Mouse (Mus musculus) cerebellum, adult 11 months (tissue): Measurements from ENCODE around the gene Fzr1.

Experiments used
- DNase-seq: peaks from one replicate; pipeline ENCODE4 v3.0.0; 2022

The Fzr1 gene

DNA sequence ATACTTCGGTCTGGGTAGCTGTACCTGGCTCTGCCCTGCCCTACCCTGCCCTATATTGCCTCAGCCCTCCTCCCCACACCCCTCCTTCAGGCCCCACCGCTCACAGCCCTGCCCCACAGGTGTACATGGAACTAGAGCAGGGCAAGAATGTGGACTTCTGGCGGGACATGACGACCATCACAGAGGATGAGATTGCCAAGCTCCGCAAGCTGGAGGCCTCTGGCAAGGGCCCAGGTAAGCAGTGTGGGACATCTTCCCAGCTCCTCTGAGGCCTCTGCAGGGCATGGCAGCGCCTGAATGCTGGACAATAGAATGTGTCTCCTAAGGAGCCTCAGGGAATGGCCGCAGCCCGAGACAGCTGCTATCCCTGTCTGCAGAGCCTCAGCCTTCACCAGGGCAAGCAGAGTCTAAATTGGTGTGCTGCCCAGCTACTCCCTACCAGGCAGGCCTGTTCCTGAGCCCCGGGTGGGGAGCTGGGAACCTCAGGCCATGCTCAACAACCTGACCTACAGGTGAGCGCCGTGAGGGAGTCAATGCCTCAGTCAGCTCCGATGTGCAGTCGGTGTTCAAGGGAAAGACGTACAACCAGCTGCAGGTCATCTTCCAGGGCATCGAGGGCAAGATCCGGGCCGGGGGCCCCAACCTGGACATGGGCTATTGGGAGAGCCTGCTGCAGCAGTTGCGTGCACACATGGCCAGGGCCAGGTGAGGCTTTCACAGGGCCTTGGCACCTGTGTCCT lies 54.4 kb downstream of the Fzr1 start:
- no peak for DNase-seq

DNA sequence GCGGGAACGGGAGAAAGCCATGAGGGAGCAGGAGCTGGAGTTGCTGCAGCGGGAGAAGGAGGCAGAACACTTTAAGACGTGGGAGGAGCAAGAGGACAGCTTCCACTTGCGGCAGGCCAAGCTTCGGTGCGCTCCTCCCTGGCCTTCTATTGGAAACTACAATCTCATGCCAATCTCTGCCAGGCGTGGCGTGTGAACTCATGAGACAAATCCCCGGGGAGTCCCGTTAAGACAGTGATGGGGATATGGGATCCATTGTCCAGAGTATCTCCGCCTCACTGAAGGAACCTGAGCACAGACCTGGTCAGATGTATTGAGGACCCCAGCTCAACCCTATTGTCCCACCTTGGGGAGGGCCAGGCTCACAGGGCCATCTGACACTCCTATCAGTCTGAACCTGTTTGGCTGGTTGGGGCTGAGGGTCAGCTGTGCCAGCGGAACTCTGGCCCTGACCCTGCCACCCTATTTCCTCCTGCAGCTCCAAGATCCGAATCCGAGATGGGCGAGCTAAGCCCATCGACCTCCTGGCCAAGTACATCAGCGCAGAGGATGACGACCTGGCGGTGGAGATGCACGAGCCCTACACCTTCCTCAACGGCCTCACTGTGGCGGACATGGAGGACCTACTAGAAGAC lies 55.1 kb downstream of the Fzr1 start:
- no peak for DNase-seq

DNA sequence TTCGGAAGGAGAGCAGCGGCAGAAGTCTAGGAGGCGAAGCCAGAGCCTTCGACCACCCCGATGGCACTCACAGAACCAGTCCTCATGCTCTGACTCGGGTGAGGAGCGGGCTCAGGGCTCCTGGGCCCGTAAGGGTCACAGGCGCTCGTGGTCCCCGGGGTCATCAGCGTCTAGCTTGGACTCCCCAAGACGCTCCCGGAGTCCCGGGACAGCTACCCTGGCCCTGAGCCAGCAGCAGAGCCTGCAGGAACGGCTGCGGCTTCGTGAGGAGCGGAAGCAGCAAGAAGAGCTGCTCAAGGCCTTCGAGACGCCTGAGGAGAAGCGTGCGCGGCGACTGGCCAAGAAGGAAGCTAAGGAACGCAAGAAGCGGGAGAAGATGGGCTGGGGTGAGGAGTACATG lies 55.9 kb downstream of the Fzr1 start:
- no peak for DNase-seq

DNA sequence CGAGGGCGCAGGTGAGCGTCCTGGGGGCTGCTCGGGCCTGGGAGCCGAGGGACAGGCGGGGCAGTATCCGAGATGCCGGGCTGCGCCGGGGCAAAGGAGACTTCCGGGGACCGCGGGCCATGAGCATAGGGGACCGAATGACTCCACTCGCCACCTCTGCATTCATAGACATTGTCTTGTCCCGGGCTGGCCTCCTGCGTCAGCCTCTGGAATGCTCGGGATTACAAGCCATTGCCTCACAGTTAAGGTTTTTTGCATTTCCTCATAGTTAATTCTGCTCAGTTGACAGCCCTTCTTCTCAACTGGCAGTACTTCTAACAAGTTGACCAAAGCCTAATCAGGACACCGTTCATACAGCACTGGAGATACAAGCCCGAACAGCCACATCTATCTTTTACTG lies 56.9 kb downstream of the Fzr1 start:
- no peak for DNase-seq

DNA sequence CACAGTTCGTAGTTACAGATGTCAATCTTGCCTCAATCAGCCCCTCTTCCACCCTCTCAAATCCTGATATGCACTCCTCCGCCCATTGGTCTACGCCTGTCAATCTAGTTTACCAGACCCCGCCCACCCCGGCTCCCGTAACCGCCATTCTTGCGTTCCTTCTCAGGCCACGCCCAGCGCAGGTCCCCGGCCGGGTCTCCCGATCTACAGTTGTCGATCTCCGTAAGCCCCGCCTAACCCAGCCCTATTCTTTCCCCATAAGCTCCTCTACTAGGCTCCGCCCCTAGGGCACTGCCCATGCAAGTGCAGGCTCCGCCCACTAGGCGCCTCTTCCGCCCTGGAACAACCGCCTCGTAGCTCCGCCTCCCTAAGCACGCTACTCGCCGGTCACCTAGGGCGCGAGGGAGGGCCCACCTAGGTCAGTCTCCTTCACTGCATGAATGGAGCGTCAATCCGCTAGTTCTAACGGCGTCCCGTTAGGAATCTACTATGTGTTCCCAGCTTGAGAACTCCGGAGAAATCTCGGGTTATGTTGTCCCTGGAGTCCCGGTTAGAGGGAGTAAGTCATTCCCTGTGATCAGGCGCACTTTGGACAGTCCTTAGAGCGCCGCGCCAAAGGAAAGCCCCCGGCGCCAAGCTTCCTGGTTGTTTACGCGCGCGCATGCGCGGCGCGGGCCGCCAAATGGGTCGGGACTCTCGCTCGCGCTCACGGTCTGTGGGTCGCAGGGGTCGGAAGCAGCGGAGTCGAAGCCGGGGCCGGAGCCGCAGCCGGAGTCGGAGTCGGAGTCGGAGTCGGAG lies 57.6 kb downstream of the Fzr1 start, which contains the start of gene Cactin:
TSS of gene Cactin (plus strand) at position 554 of the 798 bp plus-strand sequence.
- peak; percentile 99 for DNase-seq

DNA sequence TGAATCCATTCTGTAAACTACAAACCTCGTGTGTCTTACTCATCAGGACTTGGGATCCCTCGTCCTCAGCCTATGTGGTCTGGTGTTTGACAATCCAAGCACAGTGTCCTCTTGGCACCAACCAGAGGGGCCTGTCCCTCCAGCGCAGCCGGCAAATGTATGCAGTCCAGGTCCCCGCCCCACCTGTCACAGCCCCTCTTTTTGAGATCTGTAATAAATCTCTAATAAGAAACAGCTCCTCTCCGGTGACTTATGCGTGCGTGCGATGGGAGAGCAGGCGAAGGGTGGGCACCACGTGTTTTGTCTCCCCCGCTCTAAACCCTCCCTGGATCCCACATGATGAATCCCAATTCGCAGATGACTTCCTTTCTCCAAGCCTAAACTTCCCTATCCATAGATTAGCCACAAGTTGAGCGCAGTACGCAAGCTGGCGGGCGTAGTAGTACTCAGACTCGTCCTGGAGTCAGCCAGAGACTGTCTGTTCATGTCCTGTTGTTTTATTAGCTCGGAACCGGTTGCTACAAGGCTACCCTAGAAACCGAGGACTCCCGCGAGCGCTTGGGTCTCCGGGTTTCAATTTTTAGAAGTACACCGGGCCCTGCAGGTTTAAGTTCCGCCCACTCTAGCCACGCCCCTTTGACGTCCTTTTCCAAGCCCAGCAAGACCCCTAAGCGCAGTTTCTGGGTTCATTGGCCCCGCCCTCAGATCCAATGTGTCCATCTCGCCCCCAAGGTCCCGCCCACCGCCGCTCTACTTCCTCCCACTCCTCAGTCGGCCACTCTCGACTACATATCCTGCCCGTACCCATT lies 58.4 kb downstream of the Fzr1 start:
- peak; percentile 54 for DNase-seq

DNA sequence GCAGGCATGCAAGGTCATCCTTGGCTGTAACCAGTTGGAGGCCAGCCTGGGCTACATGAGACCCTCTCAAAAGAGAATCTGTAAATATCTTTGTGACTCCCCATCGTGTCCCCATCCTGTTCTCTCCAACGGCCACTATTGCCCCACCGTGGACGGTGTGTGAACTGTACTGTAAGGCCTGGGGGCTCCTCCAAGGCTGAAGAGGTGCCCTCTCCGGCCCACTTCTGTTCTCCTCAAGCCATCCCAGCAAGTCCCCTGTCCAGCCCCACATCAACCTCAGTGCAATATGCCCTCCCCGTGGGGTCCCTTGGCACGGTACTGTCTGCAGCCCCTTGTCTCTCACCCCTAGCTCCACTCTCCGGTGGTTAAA lies 59.0 kb downstream of the Fzr1 start:
- DNase-seq, result no peak

DNA sequence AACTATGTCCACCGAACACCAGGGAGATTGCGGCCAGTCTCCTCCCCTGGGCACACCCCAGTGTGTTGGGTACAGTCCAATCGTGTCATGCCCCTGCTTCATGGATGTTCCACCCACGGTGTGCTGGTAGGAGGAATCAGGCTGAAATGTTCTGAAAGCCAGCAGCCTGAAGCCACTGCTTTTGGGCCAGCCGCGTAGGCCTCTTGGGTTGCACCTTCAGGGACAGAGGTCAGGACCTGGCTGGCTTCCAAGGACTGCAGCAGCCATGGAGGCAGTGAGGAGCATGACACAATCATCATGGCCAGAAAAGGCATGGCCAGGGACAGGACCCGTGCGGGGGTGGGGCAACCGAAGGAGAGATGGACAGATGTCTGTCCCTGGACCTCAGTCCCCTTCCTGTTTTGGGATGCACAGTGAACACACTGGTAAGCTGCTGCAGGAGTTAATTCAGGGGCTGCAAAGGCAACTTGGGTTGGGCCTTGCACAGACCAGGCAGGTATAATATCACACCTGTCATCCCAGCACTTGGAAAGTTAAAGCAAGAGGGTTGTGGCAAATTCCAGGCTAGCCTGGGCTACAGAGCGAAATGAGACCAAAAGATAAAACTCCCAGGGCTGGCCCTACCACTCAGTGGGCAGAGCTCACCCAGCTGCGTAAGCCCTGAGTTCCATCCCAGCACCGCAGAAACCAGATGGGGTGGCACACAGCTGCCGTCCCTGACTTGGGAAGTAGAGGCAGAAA lies 59.6 kb downstream of the Fzr1 start:
- no peak for DNase-seq

DNA sequence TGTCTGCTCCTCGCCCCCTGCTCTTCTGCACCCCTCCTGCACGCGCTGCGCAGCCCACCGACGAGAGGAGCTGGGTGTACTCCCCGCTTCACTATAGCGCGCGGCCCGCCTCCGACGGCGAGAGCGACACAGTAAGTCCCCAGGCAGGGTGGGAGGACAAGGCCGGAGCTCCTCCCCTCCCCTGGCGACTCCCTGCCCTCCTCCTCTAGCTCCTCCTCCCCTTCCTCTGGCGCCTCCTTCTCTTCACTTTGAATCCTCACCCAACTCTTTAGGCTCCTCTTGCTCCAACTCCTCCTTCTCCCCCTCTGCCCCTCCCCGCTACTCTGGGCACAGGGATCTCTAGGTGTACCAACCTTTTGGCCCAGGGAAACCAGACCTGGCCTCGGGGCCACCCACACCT lies 61.0 kb downstream of the Fzr1 start:
- peak; percentile 39 for DNase-seq

DNA sequence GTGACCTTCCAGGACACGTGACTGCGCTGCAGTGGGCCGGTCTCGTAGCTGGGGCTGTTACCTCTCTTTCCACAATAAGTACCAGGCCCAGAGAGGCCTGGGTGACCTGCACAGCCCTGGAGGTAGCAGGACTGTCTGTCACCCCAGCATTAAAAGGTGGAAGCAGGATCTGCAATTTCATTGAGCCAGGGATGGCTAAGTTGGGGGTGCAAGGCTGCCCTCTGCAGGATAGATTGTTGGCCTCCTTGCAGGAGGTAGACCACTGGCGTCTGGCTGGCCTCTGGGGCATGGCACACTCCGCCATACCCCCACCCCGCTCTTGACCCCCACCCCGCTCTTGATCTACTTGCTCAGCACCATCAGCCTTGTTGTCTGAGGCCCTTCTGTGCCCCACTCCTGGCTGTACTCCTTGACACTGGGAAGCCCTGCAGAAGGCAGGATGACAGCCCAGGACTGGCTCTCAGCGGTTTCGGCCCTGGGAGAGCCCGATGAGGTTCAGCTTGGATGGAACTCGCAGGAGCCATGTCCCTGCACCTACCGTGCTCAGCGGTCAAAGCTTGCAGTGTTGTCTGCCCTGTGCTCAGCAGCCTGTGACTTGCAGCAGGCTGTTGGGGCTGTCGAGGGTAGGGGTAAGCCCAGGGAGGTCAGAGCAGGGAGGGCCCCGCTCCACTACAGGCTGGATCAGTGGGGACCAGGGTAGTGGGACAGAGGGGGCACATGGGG lies 61.8 kb downstream of the Fzr1 start:
- DNase-seq, result peak; percentile 39
